Mouse (Mus musculus) layer of hippocampus, postnatal 14 days (tissue): ENCODE results near the gene E030030I06Rik. TPM values are rescaled to one million over a fixed set of nuclear protein-coding genes. Genes with fewer than 3 reads are reported as not detected.
"Not testable (repeated sequence)": the region's sequence is repeated elsewhere in the genome, so short reads cannot be mapped to it uniquely, and the experiment has no call there.

Source experiments
- DNase-seq, 2 experiments: peaks; one replicate each; pipeline ENCODE4 v3.0.0; 2021 to 2022; ENCODE audit warnings: low spot score in 2 of 2, mixed read lengths in 1 of 2
- long read RNA-seq, 2 experiments: library from polyadenylated mRNA; stranded (forward); transcript quantifications; one replicate each; pipeline ENCODE4 v2.0.0; 2021
- total RNA-seq, 2 experiments: library from RNA; stranded (reverse); gene quantifications; 2 replicates each; pipeline ENCODE4 v1.2.3; 2021

The E030030I06Rik gene
- 1 to 10 TPM; 1.9 to 3.7 TPM for total RNA-seq
- long read RNA-seq, experiment 1: 0 reads
- long read RNA-seq, experiment 2: 0 reads

DNA sequence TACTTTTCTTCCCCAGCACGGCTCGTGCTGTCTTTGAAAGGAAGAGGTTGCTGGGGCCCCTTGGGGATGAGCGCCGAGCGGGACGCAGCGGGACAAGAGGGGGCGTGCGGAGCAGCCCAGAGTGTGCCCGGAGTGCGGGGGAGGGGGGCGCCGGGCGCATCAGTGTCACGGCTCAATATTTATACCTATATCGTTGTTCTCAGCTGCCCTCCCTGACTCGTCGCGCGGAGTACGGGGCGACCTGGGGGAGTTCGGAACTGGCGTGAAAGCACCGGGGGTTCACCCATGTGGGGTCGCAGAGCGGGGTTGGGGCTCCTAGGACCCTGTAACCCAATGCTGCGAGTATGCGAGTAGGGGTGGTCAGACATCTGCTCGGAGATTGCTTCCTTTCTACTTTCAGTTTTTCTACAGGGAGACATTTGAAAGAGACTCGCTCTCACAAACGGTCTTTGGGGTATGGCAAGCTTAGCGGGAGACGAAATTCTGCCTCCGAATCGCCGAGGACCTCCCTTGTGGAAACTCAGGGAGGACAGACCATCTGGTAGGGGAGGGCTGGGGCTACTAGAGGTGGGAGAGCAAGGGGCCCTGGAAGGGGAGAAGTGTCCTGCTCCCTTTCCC is at the start of gene E030030I06Rik:
Gene E030030I06Rik (minus strand): TSS at position 198 of the 618 bp plus-strand sequence.
- DNase-seq: no peak

DNA sequence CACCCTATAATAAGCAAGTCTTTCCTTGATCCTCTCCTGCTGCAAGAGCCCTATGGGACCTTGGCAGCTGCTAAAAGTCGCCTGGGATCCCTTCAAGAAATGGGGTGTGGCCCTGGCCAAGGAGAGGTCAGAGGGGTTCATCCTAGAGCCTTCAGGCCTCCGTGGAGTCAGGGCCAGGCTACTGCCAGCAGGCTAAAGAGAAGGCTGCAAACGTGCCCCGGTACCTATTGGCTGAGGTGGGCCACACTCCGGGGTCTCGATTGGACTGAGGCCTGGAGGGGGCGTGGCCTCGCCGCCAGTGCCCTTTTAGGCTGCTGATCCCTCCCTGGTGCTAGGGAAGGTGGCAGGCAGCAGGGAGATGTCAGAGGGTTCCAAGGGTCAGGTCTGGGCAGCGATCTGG is 42.0 kb upstream of the E030030I06Rik start:
- not testable (repeated sequence) for DNase-seq

DNA sequence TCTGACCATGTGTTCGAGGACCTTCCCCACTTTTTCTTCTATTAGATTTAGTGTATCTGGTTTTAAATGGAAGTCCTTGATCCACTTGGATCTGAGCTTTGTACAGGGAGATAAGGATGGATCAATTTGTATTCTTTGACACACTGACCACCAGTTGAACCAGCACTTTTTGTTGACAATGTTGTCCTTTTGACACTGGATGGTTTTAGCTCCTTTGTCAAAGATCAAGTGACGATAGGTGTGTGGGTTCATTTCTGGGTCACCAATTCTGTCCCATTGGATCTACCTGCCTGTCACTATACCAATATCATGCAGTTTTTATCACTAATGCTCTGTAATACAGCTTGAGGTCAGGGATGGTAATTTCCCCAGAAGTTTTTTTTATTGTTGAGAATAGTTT is 27.4 kb upstream of the E030030I06Rik start:
- not testable (repeated sequence) for DNase-seq

- not testable (repeated sequence) for DNase-seq
Measured at GRCm38 (mm10) chr10:22174190-22174487, 25.1 kb upstream of the E030030I06Rik start.

DNA sequence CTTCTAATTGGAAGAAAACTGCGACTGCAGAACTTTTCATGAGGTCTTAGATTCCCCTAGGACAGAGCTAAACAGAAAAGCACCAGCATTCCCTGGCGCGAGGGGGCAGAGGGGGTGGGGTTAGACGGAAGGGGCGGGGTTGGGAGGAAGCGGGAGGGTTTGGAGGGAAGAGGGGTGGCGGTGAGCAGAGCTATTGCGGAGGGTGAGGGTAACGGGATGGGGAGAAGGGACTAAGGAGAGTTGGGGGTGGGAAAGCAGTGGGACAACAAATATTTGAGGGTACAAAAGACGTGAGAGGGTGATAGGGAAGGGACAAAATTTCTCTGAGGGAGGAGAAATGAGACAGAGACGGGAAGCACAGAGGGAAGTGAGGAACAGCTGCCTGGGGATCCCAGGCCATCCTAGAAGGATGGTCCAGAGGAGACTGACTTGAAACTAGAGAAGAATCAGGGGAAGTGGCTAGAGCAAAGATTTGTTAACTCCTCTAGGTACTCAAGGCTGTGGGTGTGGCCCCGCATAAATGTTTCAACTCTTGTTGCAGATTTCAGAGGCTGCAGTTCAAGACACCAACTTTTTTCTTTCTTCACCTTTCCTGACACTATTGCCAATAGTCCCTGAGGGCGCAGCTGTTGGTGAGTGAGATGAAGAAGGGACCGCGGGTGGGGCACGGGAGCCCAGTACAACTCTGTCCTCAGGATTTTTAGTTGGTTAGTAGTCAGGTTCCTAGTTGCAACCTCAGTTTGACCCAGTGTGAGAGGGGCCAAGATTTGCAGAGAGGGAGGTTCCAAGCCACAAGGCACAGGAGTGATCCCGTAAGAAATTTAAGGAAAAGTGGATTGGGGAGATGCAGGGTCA is 24.5 kb upstream of the E030030I06Rik start:
- not testable (repeated sequence) for DNase-seq

DNA sequence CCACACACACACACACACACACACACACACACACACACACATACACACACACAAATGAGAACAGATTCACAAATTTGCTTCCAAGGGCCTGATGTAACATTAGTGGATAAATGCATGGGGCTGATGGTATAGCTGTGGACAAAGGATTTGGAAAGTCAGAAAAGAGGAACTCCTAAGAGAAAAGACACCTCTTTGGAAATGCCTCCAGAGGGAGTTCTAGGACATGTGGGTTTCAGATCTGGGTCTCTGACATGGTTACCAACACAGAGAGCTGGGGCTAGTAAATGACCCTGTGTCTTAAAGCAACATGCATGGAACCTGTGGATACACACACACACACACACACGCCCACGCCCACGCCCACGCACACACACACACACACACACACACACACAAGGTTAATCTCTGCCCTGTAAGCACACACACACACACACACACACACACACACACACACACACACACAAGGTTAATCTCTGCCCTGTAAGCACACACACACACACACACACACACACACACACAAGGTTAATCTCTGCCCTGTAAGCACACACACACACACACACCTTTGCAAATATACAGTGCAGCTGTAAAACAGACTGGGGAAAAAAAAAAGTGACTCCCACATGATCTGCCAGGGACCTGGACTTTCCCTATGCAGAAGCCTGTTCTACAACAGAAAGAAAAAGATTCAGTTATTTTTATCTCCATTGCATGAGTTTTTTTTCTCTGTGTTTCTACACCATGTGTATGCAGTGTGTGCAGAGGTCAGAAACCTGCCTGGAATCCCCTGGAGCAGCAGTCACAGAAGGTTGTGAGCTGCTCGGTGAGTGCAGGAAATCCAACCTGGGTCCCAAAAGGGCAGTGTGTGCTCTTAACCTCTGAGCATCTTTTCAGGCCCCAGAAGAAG is 23.6 kb upstream of the E030030I06Rik start:
- DNase-seq: not testable (repeated sequence)

DNA sequence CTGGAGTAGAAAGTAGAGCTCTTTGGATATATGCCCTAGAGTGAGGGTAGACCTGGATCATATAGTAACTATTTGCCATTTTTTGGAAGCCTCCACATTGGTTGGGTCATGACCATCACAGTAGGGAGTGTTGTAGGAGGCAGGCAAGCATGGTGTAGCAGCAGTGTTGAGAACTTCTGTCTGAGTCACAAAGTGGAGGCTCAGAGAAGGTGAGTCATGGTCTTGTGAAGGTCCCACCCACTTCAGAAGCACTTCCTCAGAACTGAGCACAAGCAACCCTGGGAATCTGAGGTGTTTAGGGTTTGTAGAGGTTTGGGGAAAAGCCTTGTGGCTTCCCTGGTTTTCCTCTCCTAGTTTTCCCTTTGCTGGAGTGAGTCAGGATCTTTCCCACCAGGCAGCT is 20.0 kb upstream of the E030030I06Rik start:
- not testable (repeated sequence) for DNase-seq

DNA sequence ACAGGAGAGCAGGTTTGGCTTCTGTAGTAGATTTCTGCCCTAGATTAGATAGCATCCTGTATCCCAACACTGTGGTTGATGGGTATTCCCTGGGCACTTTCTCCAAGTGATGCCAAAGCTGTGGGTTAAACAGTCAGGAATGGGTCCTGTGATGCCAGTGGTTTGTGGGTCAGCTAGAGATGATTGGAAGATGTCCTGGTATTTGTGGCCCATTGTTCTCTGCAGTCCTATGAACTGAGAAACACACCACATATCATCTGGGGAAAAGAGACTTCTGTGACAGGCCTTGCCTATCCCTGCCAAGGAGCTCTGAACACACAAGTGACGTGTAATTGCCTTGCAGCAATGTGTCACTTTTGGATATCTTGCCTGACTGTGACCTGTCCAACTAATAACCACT is 18.0 kb upstream of the E030030I06Rik start:
- not testable (repeated sequence) for DNase-seq

GRCm38 (mm10) chr10:22166025-22166424 is 17.0 kb upstream of the E030030I06Rik start:
- not testable (repeated sequence) for DNase-seq

DNA sequence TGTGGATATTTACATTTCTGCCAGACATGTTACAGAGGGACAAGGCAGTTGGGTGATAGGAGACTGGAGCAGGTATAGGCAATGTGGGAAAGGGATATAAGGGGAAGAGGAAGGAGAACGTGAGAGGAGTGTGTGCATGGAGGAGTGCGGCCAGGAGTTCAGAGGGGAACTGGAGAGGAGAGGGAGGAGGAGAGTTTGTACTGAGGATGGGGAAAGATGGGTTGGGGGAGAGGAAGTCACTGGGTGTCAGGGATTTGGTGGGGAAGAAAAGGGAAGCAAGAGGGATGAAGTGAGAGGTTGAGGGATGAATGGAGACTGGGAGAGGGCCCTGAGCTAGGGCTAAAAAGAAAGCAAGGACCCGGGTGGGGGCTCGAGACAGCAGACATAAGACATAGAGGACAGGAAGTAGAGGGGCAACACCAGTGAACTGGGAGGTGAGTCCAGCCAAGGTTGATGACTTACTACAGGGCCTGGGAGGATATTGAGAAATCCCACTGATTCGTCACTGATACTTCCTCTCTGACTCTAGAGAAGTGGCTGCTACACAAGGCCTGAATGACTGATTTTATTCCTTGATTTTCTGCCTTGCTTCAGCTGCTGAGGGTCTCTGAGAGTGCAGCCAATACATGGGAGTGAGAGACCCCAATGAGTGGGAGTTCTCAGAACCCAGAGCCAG is 16.4 kb upstream of the E030030I06Rik start:
- not testable (repeated sequence) for DNase-seq

- peak in 1 of 2 experiments; percentile 73 for DNase-seq
Measured at GRCm38 (mm10) chr10:22163705-22164583, 14.9 kb upstream of the E030030I06Rik start.

DNA sequence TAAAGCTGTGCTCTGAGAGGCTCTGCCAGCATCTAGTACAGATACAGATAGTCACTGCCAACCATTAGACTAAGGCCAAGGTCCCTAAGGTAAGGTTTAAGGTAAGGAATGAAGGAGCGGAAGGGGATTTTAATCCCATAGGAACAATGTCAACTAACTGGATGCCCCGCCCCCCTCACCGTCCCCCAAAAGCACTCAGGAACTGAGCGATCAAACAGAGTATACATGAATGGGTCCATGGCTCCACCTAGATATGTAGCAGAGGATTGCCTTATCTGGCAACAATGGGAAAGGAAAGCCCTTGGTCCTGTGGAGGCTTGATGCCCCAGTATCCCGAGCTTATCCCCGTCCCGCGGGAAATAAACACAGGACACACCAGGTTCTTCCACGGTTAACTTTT is 14.2 kb upstream of the E030030I06Rik start:
- not testable (repeated sequence) for DNase-seq

GRCm38 (mm10) chr10:22159581-22160140 is 10.6 kb upstream of the E030030I06Rik start:
- no peak for DNase-seq

DNA sequence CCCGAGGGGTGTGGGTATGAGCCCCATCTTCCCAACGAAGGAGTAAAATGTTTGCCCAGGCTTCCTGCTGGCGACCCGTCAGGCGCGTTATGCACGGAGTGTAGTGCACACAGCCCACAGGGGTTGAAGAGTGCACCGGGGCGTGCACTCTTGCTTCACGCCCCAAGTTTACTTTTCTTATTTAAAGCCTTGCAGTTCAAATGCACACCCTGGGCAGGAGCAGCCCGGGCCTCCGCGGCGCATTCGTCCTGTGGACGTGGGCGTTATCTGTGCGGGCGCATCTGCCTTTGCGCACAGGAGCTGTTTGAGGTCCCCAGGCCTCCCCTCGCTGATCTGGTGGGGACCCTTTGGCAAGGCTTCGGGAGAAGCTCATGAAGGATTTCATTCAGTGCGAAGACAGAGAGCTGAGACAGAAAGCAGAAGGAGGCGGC is 10.1 kb upstream of the E030030I06Rik start:
- DNase-seq: no peak

DNA sequence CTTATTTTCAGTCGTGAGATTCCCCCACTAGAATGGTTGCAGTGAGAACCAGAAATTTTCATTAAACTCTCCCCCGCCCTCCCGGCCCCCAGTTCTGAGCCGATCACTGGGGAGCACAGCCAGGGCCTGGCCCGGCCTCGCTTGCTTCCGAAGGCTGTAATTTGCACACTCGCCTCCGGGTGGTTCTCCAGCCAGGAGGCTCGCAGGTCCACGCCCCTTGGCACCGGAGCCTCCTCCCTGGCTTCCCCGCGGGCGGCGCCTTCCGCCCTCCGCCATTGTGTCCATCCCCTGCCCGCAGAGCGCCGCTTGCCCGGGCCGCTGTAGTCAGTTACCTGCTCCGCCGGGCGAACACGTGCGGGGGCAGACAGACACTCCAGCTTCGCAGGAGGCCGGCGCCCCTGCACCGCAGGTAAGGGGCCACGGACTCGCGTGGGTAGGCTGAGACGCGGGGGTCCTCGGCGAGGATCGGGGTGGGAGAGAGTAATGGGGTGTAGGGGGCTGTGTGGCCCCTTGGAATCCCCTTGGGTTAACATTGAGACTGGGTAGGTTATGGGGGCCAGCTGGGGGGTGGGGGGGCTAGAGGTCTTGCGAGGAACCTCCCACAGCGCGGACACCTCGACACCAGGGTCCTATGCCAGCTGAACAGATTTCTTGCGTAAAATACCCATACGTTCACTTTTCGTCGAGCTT is 9.4 kb upstream of the E030030I06Rik start, which contains the start of the genes Raet1e and H60b:
Gene Raet1e (plus strand): TSS at position 260 of the 690 bp plus-strand sequence.
Gene H60b (plus strand): TSS at position 277 of the 690 bp plus-strand sequence.
- DNase-seq: not testable (repeated sequence)

DNA sequence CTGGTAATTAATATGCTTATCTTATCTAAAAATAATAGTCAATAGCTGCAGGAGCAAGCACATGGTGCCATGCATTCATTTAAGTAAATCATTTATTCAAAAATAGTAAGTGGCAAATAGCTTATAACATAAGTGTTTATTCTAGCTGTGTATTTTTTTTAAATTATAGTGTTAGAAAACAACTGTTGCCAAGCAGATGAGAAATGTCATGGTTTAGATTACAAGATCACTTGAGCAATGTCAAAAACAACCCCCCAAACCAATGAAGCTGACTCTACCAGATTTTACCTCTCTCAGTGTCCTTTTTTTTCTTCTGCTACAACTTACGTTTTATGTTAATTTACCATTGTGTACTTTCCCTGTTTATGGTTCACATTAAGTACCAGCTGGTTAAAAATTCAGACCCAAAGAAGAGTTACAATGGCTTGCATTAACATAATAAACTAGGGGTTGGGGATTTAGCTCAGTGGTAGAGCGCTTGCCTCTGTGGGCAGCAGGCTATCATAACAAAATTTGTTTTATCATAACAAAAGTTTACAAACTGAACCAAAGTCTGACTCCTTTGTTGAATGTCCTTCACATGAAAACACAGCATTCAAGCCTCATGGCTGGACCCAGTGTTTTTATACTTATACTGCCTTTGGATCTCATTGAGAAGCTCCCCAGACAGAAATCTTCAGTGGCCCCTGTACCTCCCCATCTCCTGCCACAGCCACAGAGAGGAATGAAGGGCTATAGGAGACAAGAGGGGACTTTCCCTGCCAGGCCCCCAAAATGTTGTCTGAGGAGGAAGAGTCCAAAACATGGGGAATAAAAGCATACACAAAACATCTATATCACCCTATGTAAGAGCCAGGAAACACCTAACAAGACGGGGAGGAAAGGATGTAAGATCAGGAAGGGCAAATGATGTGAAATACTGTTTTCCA is 6.1 kb upstream of the E030030I06Rik start:
- DNase-seq: no peak

DNA sequence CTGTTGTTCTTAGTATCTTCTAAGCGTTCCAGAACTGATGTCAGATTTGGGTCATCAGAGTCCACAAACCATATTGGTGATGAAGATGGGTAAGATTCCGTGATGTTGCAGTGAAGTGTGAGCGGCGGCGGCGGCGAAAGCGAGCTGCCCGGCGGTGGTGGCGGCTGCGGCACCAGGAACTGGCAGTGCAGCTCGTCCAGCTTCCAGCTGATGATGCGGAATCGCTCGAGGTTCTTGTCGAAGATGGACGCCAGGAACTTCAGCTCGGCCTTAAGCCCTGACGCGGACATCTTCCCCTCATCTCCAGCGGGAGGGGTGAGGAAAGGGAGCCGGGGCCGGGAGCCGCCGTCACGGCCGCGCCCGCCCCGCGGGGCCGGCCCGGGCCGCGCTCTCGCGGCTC is 5.1 kb upstream of the E030030I06Rik start:
- not testable (repeated sequence) for DNase-seq
